Mouse (Mus musculus) thymus, postnatal 0 days (tissue): ENCODE measurements around the gene Tcf7l1. TPM values are rescaled to one million over a fixed set of nuclear protein-coding genes. Genes with fewer than 3 reads are reported as not detected.
A peak's percentile ranks its signal among the peaks of the same experiment; 100 is the strongest.
"Not testable (repeated sequence)": the region's sequence is repeated elsewhere in the genome, so short reads cannot be mapped to it uniquely, and the experiment has no call there.

ENCODE experiments used
- DNase-seq: peaks from one replicate; pipeline ENCODE4 v3.0.0-alpha.2; 2015; ENCODE audit warnings: low spot score
- polyA plus RNA-seq: library from polyadenylated mRNA; unstranded; fragments of >200 nt; fragmentation: Nextera tagmentation; extraction: Ambion mirVana; gene quantifications from 2 replicates; pipeline ENCODE4 v1.2.1, GENCODE M21; 2015

Gene Tcf7l1
- polyA plus RNA-seq: 4.3 and 4.4 TPM in 2 replicates

DNA sequence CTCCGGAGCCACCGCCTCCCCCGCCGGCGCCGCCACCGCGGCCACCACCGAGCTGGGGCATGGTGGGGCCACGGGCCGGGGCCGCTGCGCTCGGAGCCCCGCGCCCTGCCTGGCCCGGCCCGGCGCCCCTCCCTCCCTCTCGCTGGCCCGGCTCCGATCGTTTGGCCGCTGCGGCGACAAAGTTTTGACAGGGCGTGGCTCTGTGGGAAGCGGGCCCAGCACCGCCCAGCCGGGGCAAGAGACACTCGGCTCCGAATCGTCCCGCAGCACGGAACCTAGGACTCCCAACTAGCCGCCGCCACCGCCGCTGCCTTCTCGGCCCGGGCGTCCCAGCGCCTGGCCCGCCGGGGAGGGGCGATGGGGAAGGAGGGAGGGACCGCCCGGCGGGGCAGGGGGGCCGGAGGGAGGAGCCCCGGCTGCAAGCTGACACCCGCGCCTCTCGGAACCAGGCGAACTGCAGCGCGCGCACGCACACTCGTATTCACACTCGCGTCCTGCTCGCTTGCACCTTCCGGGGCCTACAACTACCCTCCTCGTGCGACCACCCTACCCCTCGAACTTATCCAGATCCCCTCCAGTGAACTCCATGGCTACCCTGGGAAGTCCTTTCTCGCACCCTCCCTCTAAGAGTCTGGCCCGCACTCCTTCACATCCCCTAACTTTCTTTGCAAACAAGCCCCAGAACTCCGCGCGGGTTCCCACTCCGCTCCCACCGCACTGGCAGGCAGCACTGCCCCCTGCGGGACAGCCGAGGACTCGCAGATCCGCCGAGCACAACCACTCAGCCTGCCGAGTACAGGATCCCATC is at the start of gene Tcf7l1:
Gene Tcf7l1, minus strand, starts transcription at position 363 of the 808 bp plus-strand sequence.
- peak; percentile 78 for DNase-seq

DNA sequence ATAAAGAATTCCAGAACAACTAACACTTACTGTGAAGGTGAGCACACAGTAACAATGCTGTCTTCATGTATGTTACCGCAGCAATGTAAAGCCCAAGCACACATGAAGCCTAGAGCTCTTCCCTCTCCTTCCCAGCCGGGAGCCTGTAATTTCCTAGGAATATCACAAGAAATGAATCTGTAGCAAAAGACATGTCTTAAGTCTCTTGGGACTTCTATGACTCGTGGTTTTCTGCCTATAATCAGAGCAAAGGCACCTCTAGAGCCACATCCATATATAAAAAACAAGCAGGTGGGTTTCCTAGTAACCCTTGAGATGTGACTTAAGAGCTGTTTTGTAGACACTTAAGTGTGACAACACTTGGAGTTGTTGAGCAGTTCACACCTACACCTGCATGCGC is 48.7 kb upstream of the Tcf7l1 start:
- no peak for DNase-seq

DNA sequence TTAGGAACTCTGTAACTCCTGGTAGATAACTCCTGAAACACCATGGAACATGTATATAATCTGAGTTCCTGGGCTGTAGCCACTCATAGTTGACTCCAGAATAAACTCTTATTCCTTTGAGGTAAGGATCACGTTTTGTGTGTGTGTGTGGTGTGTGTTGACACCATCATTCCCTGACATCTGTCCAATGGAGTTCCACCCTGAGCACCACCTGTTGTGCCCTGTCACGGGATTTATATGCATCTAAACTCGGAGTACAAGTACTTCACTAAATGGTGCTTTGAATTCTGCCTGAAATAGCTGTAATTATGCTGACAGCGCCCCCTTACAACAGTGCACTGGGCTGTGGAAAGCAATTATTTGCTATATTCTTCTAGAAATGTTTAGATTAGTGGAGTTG is 45.5 kb upstream of the Tcf7l1 start:
- no peak for DNase-seq

DNA sequence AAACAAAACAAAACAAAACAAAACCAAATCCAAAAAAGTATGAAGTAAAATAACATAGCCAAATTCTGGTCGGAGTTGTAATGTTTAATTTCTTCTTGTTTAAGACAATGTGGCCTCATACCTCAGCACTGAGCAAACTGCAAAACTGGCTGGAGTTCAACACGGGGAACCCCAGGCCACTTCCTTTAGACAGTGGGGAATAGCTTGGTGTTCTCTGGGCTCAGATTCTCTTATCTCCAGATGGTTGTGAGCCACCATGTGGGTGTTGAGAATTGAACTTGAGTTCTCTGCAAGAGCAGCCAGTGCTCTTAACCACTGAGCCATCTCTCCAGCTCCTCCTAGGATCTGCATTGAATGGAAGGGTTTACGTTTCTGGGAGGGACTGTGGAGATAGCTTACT is 42.8 kb upstream of the Tcf7l1 start:
- no peak for DNase-seq

DNA sequence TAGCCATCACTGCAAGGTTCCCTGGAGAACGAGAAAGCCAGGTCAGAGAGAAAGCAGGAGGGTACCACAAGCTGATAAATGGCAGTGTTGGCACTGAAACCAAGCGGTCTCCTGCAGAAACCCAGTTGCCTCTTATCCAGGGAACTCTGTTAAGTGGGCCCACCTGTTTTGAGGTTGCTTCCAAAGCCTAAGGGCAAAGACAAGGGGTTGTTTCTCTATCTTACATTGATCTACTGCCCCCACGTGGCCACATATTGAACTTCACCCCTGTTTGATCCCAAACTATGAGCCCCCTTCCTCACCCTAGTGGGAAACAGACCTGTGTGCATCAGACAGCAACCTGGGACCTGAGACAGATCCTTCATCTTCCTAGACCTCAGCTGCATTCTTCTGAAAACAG is 42.2 kb upstream of the Tcf7l1 start:
- DNase-seq: peak; percentile 63

DNA sequence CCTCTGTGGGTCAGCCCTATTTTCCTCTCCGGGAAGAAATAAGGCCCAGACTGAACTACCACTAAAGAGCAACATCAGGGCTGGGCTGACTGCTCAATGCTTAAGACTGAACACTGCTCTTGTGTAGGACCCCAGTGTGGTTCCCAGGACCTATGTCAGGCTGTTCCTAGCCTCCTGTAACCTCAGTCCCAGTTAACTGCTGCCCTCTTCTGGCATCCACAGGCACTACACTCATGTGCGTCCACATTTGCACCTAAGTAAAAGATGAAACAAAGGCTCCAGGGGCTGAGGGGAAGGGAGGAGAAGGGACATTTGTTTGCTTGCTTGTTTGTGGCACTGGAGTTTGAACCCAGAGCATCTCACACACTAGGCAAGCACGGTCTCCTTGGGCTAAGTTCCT is 39.8 kb upstream of the Tcf7l1 start:
- no peak for DNase-seq

DNA sequence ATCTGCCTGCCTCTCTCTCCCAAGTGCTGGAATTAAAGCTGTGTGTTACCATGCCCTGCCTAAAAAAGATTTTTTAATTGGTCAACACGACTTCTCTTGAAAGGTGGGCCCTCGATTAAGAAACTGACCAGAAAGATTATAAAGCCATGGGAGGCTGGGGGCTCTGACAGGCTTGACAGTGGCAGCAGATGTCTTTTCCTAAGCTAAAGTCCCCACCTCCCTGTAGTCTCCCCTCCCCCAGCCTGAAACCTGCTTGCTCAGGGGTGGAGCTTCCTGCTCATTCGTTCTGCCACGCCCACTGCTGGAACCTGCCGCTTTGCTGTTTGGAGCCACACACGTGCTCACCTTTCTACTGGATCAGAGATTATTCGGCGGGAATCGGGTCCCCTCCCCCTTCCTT is 39.0 kb upstream of the Tcf7l1 start:
- DNase-seq: not testable (repeated sequence)

DNA sequence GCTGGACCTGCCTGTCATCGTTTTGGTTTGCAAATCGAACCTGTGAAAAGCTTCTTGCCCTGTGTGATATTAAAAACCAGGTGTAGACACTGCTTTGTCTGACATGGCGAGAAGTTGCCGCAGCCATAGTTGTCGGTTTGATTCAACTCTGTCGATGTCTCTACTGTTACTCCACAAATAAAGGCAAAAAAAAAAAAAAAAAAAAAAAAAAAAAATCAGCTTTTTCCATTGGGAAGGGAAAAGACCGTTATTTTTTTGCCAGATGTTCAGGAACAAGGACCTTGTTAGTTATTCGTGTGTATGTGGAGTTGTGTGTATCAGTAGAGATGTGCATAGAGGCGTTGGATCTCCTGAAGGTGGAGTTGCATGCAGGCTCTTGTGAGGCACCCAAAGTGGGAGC is 36.7 kb upstream of the Tcf7l1 start:
- no peak for DNase-seq

DNA sequence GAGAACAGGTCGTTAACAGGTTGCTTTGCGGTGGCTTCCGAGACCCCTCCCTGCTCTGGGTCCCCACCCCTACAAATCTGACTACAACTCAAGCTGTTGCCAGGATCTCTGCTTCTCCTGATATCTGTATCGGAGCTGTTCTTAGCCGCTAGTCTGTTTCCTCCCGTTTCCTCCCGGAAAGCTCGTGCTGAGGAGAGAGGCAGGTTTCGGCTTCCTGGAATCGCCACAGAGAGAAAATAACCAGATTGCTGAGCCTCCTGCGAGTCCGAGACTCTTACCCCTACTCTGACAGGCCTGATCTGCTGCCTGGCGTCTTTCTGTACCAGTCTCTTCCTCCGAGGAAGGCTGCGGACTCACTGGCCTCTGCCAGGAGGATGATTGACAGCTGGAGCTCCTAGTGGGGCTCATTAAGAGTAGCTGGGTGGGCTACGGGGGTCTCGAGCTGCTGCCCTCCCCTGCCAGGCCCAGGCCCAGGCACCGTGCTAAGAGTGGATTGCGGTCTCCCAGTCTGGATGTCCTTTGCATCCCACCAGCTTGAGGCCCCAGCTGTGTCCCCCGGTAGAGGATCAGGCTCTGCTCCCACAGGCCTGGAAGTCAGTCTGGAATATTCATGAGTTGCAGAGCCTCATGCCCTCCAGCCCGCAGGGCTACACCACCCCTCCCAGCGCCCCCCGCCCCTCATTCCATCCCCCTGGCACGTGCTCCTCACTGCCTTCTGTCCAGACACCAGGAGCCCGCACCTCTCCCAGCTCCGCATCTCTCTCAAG is 36.1 kb upstream of the Tcf7l1 start:
- no peak for DNase-seq

DNA sequence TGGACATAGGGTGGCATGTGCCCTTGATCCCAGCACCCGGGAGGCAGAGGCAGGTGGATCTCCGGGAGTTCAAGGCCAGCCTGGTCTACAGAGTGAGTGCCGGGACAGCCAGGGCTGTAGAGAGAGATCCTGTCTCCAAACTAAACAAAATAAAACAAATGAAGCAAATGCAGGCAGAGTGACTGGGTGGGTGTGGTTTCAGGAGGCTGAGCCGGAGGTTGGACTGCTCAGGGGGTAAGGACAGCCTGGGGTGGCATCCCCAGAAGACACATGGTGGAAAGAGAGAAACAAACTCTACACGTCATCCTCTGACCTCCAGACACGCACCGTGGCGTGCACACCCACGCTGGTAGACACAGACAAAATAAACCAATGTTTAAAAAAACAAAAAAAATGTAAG is 24.4 kb upstream of the Tcf7l1 start:
- no peak for DNase-seq

DNA sequence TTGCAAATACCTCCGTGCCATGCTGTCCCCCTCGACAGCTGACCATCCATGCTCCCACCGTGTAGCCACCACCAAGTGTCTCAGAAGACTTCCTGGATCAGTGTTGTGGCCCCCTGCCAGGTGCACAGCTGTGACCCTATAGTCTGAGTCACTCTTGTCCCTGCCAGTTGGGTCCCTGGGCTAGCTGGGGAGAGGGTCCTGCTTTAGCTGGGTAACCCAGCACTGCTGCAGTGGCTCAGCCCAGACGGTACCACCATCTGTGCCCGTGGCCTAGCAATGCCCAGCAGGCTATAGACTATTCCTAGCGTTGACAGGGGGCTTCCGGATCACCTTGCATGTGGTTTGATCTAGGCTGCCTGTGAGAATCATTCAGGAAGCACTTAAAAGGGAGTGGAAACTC is 21.2 kb upstream of the Tcf7l1 start:
- no peak for DNase-seq

DNA sequence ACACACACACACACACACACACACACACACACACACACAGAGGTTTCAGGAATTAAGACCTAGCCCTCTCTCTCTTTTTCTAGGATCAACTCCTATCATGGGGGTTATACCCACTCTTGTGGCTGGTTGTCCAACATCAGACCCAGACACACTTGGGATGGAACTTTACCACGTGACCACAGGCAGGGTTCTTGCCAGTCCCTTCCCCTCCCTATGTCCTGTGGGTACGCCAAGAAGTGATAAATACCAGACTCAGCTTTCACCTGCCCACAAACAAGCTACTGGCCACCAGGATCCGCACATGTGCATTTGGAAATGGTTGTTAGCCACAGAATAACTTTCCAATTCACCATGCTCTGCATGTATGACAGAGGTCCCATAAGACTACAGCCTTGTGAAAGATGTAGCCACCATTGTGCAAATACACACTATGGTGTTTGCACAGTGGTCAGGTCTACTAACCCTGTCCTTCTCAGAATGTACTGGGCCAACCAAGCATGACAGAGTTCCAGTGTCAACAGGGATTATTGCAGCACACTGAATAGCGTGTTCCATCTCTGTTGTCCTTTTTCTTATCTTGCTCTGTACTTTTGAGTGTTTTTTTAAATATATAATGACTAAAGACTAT is 20.6 kb upstream of the Tcf7l1 start:
- DNase-seq: no peak

DNA sequence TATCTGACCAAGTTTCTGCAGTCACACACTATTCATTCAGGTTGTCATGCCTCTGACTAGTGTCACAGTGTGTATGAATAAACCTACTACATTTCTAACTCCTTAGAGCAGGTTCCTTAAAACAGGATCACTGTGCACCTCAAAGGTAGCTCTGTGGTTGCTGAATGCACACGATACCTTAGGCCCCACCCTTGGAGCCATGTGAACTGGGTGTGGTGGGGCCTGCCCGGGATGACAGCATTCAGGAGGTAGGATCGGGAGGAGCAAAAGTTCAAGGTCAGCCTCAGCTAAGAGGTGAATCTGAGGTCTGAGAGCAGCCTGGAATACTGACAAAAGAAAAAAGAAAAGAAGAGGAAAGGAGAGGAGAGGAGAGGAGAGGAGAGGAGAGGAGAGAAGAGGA is 19.3 kb upstream of the Tcf7l1 start:
- DNase-seq: no peak

DNA sequence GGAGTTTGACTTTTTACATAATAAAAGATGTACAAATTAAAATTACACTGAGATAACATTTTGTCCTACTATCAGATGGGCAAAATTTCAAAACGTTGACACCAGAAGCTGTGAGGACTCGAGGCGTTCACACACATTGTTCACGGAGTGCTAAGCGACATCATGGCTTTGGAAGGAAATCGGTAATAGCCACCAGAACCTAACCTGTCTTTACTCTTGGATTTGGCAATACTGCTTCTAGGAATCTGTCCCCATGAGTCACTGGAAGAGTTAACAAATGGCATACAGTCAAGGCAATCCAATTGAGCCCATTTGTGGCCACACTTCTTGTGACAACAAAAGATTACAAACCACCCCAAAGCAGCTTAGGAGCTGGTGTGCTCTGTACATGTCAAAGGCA is 14.6 kb upstream of the Tcf7l1 start:
- DNase-seq: no peak

DNA sequence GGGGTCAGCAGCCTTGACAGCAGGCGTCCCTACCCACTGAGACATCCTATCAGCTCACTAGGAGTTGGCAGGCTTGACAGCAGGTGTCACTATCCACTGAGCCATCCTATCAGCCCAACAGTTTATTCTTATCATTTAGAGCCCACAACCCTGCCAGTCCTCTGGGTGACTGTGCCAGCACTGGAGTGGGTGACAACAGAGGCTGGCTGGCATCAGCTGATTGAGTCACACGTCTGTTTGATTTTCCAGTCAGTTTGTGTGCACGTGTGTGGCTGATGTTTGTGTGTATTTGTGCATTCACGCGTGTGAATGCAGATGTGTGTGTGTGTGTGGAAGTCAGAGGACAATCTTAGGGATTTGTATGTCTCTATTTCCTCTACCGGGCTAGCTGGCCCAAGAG is 13.1 kb upstream of the Tcf7l1 start:
- no peak for DNase-seq

DNA sequence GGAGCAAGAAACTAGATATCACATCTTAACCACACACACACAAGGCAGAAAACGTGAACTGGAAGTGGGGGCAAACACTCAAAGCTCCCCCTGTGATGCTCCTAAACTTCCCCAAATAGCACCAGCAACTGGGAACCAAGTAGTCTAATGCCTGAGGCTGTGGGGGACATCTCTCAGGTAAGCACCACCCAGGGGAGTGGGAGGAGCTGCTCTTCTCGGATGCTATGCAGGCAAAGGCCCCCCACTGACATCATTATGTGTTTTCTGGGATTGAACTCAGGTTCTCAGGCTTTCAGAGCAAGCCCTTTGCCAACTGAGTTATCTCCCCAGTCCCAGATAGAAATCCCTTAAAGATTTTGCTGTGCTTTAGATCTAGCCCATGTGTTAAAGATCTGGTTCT is 11.6 kb upstream of the Tcf7l1 start:
- no peak for DNase-seq

DNA sequence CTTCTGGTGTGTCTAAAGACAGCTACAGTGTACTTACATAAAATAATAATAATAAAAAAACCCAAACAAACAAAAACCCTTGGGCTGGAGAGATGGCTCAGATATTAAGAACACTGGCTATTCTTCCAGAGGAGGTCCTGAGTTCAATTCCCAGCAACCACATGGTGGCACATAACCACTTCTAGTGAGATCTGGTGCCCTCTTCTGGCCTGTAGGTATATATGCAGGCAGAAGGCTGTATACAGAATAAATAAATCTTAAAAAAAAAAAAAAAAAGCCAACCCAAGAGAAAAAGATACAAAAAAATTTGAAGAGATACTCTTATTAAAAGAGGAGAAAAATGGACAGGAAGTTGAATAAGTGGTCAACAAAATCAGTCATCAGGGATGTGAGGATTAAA is 8.7 kb upstream of the Tcf7l1 start:
- no peak for DNase-seq

DNA sequence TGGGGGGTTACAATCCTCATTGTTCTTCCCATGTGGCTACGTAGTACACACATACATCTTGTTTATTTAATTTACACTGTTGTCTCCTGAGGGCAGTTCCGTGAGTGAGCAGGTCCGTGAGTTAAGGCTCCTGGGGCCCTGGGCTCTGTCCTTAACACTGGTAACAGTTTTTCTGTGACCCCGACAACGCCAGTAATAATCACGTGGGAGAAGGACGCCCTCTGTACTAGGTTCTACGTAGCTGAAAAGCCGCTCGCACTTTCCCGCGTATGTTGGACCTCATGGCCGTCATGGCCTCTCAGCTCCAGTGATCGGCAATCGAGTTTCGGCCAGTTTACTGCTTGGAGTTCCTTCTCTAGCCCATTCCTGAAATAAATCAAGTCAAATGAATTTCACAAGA is 6.4 kb upstream of the Tcf7l1 start:
- DNase-seq: no peak

DNA sequence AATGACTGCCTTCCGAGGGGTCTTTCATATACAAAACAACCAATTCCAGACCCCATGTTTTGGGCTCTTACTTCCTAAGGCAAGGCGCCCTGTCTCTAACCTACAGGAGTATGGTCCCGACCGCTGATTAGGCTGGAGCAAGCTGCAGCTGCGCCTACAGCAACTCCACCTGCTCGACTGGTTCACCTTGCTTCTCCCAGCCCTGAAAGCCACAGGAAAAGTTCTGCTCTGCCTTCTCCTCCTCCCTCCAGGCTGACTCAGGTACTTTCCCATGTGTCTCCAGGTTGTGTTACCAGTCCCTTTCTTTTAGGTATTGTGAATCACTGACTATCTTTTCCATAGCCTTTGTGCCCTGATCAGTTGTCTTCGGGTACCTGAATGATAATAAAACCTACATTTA is 5.8 kb upstream of the Tcf7l1 start:
- no peak for DNase-seq

DNA sequence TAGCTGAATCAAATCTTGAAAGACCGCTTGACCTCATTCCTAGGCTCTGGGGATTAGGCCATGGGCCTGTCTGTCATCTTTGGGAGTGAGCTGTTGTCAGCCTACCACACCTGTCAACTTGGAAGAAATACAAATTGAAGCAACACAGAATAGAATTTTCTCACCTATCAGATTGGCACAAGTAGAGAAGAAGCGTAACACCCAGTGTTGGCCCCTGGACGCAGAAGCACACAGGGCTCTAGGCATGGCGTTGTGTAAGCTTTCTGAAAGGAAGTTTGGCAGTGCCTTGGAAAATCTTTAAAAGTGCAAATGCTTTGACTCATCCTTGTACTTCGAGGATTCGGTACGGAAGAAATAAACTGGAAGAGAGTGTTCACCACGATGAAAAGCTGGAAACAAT is 3.6 kb upstream of the Tcf7l1 start:
- DNase-seq: no peak

DNA sequence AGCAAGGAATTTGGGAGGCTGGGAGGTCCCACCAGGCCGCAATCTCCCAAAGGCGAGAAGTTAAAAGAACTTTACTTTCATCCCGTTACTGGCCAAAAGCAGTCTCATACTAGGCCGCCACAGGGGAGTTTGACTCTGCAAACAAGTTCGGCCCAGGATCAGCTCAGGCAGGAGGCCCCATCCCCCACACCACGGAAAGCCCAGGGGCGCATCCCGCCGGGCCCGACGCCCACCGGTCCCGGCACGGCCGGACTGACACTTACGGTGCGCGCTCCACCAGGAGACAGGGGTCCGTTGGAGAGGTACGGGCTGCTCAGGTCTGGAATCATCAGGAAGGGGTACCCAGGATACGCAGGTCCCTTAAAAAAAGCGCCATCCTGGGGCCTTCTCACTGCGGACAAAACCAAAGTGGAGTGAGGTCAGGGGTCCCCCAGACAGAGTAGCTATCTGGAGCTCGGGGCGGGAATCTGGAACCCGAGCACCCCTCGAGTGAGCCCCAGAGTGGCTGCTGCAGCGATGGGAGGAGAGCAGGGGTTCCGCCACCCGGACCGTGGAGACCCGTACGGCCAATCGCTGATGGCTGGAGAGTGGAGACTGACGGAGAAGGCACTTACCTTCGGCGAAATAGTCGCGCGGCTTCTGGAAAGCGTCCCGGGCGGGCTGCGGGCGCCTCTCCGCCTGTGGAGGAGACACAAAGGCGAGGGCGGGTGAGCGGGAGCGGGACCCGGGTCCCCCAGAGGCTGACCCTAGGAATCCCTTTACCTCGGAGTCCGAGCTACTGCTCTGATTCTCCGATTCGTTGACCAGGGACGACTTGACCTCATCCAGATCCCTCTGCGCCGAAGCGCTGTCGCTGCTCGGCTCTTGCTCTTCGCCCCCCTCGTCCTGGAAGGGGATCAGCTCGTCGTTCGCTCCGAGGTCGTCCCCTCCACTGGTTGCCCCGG is 834 bp downstream of the Tcf7l1 start:
- DNase-seq: peak; percentile 10
